Mouse (Mus musculus) gastrocnemius, postnatal 14 days (tissue): ENCODE measurements around the gene Lrrc41. TPM values are rescaled to one million over a fixed set of nuclear protein-coding genes. Genes with fewer than 3 reads are reported as not detected.

Experiments used
- DNase-seq: peaks from one replicate; pipeline ENCODE4 v3.0.0; 2021; ENCODE audit warnings: mixed read lengths
- intact Hi-C: fragments of 180-260 bp; cut with DNase I; formaldehyde crosslinking; loops from one replicate; pipeline ENCODE4 v1.15.1; 2025; ENCODE audit warnings: low total_unique reads
- total RNA-seq, 2 experiments: library from RNA; stranded (reverse); gene quantifications; 2 replicates each; pipeline ENCODE4 v1.2.3; 2021

Gene Lrrc41
- total RNA-seq, 2 experiments from 2014 or later, result 19.0 to 25.0 TPM

- peak; percentile 81 for DNase-seq
- intact Hi-C loops, result no loop called here
Observed at GRCm38 (mm10) chr4:116075631-116076368, 731 bp downstream of the Lrrc41 start.

GRCm38 (mm10) chr4:116076369-116077231 is 1.5 kb downstream of the Lrrc41 start:
- DNase-seq, result peak; percentile 39
- intact Hi-C loops, result no loop called here

GRCm38 (mm10) chr4:116077240-116078095 is 2.4 kb downstream of the Lrrc41 start:
- DNase-seq, result peak; percentile 5
- intact Hi-C loops, result no loop called here

- DNase-seq, result peak; percentile 20
- intact Hi-C loops, result no loop called here
Observed at GRCm38 (mm10) chr4:116088510-116089249, 13.6 kb downstream of the Lrrc41 start.

GRCm38 (mm10) chr4:116096291-116096690 is 21.2 kb downstream of the Lrrc41 start:
- intact Hi-C loops, result no loop called here

GRCm38 (mm10) chr4:116097211-116097610 is 22.1 kb downstream of the Lrrc41 start:
- intact Hi-C loops, result no loop called here
- no peak for DNase-seq

More at GRCm38 (mm10) chr4:116096291-116096690, 21.2 kb downstream of the Lrrc41 start:
- no peak for DNase-seq

GRCm38 (mm10) chr4:116100959-116101358 is 25.9 kb downstream of the Lrrc41 start:
- intact Hi-C loops, result no loop called here
- no peak for DNase-seq

- no peak for DNase-seq
- intact Hi-C loops, result no loop called here
Observed at GRCm38 (mm10) chr4:116105278-116105677, 30.2 kb downstream of the Lrrc41 start.

- intact Hi-C loops, result no loop called here
- DNase-seq, result no peak
Observed at GRCm38 (mm10) chr4:116110695-116111094, 35.6 kb downstream of the Lrrc41 start.

- intact Hi-C loops, result no loop called here
- DNase-seq, result no peak
Observed at GRCm38 (mm10) chr4:116111486-116111885, 36.4 kb downstream of the Lrrc41 start.

GRCm38 (mm10) chr4:116122762-116123161 is 47.7 kb downstream of the Lrrc41 start:
- intact Hi-C loops, result no loop called here
- DNase-seq, result no peak

- intact Hi-C loops, result no loop called here
Observed at GRCm38 (mm10) chr4:116123602-116124519, 48.8 kb downstream of the Lrrc41 start, which contains the start of the genes Rad54l and Pomgnt1. TSS of gene Rad54l (minus strand) at chr4:116123690. TSS of gene Pomgnt1 (plus strand) at chr4:116123840.

GRCm38 (mm10) chr4:116125803-116126386 is 50.8 kb downstream of the Lrrc41 start:
- intact Hi-C loops, result no loop called here
- no peak for DNase-seq

More at GRCm38 (mm10) chr4:116123602-116124519, 48.8 kb downstream of the Lrrc41 start, which contains the start of the genes Rad54l and Pomgnt1:
- DNase-seq, result peak; percentile 83

GRCm38 (mm10) chr4:116127956-116128355 is 52.9 kb downstream of the Lrrc41 start:
- intact Hi-C loops, result no loop called here
- DNase-seq, result no peak

GRCm38 (mm10) chr4:116133126-116133525 is 58.1 kb downstream of the Lrrc41 start:
- no peak for DNase-seq
- intact Hi-C loops, result no loop called here

- intact Hi-C loops, result no loop called here
- DNase-seq, result no peak
Observed at GRCm38 (mm10) chr4:116134990-116135389, 59.9 kb downstream of the Lrrc41 start.

- intact Hi-C loops, result no loop called here
- no peak for DNase-seq
Observed at GRCm38 (mm10) chr4:116137421-116137996, 62.4 kb downstream of the Lrrc41 start.
